Mouse (Mus musculus) left cerebral cortex, adult 2 months (tissue): ENCODE results near the gene Coro7. TPM values are rescaled to one million over a fixed set of nuclear protein-coding genes. Genes with fewer than 3 reads are reported as not detected.
A peak's percentile ranks its signal among the peaks of the same experiment; 100 is the strongest.

ENCODE experiments used
- DNase-seq, 2 experiments: peaks; one replicate each; pipeline ENCODE4 v3.0.0; 2021 to 2022; ENCODE audit warnings: low spot score in 2 of 2, mixed read lengths in 1 of 2; ENCODE audit errors: extremely low spot score in 1 of 2
- H3K27ac ChIP-seq: fragments of 200-600 bp; 2 replicates; pipeline ENCODE4 v1.8.1; 2022
- H3K4me3 ChIP-seq: fragments of 200-600 bp; 2 replicates; pipeline ENCODE4 v1.8.1; 2022
- CTCF ChIP-seq: fragments of 200-600 bp; IDR thresholded peaks from 2 replicates; pipeline ENCODE4 v1.8.1; 2022; ENCODE audit warnings: antibody characterized with exemption, mild to moderate bottlenecking, moderate library complexity
- intact Hi-C: fragments of 180-260 bp; cut with DNase I; formaldehyde crosslinking; loops from one replicate; pipeline ENCODE4 v1.15.1; 2025
- total RNA-seq, 2 experiments: library from RNA; stranded (reverse); gene quantifications; 2 replicates each; pipeline ENCODE4 v1.2.3; 2021

Gene Coro7
- total RNA-seq, 2 experiments from 2014 or later = 76.7 to 92.0 TPM

DNA sequence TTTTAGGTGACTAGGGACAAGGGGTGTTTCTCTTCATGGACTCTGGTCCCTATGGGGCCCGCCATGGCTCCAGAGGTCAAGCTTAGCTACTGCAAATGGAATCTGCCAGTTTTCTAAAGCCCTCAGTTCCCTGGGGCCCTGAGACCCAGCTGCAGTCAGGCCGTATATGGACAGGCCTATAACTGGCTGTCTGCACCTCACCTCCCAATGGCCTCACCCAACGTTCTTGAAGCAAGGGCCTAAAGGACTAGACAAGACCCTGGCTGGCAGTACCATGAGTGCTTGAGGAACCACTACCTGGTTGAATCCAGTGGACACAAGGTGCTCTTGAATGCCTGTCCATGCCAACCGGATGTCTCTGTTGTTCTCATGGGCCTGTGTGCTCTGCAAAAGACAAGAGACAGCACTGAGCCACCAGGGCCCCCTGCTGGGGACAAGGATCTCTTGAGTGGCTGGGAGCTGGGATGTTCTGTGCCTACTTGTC lies 24.3 kb downstream of the Coro7 start:
- TF ChIP-seq CTCF = peak; percentile 42
- H3K4me3 ChIP-seq = no peak overlapping the region
- DNase-seq = no peak
- intact Hi-C loops = no loop called here
- peak overlapping the region; percentile 73; the same call in 1 of the 2 replicates for H3K27ac ChIP-seq

DNA sequence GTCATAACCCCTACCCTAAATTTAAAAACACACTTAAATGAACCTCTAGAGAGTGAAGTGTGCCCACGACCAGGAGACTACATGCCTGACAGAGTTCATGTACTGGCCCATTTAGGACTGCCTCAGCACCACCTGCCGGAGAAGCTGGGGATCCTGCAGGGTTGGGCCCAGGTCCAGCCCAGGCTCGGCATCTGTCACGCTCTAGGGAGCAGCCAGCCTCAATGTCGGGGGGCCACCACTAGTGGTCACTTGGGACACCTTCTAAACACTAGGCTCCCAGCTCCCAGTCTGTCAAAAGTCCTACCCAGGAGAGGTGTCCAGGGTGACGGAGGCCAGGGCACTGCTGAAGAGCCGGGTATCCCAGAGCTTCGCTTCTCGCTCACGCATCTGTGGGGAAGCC lies 24.9 kb downstream of the Coro7 start:
- Histone ChIP-seq H3K4me3 (no peak overlapping the region), H3K27ac (peak overlapping the region; percentile 13; the same call in 1 of the 2 replicates)
- no peak for DNase-seq
- peak; percentile 33 for TF ChIP-seq CTCF
- intact Hi-C loops = no loop called here

DNA sequence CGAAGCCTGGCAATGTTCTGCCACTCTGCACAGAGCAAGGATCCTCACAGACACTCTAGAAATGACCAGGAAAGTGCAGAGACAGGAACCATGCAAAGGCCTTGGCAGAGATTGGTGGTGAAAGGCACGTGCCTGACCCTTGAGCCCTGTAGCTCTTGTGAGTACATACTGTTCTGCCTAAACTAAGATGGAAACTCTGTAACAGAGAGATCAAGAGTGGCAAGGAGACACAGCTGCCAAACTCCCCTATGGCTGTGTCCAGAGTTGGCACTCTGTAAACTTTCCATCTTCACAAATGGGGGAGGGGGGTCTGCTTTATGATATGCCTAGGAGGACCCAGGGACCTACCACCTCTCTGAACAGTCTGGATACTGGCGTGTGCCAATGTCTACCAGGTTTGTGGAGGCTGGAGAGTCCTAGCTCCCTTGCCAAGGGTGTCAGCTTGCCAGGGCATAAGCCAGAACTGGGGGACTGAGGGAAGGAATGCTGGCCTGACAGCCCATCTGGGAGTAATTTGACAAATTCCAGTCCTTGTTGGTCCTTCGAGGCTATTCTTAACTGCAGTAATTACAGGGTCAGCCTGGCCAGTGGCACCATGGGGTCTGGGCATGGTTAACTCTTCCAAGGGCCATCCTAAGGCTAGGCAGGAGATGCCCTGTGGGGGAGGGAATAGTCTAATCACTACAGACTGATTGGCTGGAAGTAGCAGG lies 26.7 kb downstream of the Coro7 start:
- intact Hi-C loops = no loop called here
- no peak for DNase-seq
- TF ChIP-seq CTCF = no peak
- H3K4me3 ChIP-seq = no peak overlapping the region
- no peak overlapping the region for H3K27ac ChIP-seq

DNA sequence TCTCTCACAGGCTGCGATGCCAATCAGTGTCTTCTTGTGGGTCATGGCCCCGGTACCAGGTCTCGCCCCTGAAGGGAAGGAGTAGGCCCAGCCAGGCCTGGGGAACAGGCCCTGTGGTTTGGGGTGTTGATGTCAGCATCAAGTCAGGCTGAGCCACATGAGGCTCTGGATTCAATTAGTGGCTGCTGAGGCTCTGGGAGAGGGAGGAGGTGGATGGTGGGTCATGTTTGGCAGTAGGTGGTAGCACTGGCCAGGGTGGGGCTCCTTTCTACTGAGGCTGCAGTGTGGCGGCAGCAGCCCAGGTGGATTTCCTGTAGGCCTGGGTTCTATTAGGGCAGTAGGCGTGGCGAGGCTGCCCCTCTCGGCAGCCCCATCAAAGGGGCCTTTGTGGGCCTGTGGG lies 28.0 kb downstream of the Coro7 start:
- Histone ChIP-seq H3K27ac (peak overlapping the region; percentile 7; the same call in 1 of the 2 replicates), H3K4me3 (no peak overlapping the region)
- no peak for TF ChIP-seq CTCF
- intact Hi-C loops = no loop called here
- DNase-seq = no peak

DNA sequence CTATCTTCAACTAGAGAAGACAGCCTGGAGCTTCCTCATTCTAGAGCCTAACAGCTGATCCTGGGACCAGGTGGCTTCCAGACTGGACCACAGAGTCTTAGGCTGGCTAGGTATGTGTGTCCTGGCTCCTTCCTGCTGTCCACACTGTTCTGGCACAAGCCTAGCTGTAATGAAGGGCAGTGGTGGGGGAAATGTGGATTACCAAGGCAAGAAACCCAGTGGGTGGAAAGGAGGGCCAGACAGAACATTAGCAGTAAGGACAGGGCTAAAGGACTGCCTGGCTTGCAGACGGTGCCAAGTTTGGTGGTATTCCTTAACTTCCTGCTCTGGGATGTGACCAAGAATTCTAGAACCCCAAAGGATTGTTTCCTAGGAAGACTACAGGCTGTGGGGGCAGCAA lies 28.5 kb downstream of the Coro7 start:
- TF ChIP-seq CTCF = no peak
- Histone ChIP-seq H3K4me3 (no peak overlapping the region), H3K27ac (peak overlapping the region; percentile 7; the same call in 1 of the 2 replicates)
- DNase-seq = no peak
- intact Hi-C loops = no loop called here

DNA sequence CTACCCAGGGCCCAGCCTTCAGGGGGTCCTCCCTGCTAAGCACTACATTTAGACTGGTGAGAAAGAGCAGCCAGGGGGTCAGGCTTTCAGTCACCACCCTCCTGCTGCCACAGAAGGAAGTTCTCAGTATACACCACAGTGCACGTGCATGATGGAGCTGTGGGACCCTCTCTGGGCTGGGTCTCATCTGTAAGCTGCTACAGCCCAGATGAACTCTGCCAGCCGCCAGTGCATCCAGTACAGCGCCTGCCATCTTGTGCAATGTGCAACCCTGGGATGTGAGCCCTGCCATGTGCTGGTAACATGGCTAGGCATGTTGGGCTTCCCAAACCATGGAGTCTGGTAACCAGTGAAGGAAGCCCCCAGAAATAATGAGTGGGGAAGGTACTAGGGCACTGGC lies 29.4 kb downstream of the Coro7 start:
- Histone ChIP-seq H3K27ac (no peak overlapping the region), H3K4me3 (no peak overlapping the region)
- TF ChIP-seq CTCF = no peak
- DNase-seq = no peak
- intact Hi-C loops = no loop called here

DNA sequence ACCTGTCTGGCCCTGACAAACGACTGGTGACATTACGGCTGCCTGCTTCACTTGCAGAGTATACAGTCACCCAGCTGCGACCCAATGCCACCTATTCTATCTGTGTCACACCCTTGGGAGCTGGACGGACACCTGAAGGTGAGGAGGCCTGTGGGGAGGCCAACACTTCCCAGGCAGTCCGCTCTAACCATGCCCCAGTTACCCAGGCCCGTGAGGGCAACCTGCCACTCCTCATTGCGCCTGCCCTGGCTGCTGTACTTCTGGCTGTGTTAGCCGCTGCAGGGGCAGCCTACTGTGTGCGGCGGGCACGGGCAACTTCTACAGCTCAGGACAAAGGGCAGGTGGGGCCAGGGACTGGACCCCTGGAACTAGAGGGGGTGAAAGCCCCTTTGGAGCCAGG lies 29.9 kb downstream of the Coro7 start:
- no peak for DNase-seq
- intact Hi-C loops = no loop called here
- Histone ChIP-seq H3K27ac (no peak overlapping the region), H3K4me3 (no peak overlapping the region)
- TF ChIP-seq CTCF = no peak

DNA sequence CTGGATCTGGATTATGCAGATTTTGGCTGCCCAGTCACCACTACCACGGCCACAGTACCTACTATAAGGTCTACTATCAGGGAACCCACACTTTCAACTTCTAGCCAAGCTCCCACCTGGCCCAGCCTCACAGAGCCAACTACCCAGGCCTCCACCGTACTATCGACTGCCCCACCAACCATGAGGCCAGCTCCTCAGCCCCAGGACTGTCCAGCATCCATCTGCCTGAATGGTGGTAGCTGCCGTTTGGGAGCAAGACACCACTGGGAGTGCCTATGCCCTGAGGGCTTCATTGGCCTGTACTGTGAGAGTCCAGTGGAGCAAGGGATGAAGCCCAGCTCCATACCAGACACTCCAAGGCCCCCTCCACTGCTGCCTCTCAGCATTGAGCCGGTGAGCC lies 30.4 kb downstream of the Coro7 start:
- no peak for DNase-seq
- intact Hi-C loops = no loop called here
- H3K4me3 ChIP-seq = no peak overlapping the region
- no peak overlapping the region for H3K27ac ChIP-seq
- TF ChIP-seq CTCF = no peak

DNA sequence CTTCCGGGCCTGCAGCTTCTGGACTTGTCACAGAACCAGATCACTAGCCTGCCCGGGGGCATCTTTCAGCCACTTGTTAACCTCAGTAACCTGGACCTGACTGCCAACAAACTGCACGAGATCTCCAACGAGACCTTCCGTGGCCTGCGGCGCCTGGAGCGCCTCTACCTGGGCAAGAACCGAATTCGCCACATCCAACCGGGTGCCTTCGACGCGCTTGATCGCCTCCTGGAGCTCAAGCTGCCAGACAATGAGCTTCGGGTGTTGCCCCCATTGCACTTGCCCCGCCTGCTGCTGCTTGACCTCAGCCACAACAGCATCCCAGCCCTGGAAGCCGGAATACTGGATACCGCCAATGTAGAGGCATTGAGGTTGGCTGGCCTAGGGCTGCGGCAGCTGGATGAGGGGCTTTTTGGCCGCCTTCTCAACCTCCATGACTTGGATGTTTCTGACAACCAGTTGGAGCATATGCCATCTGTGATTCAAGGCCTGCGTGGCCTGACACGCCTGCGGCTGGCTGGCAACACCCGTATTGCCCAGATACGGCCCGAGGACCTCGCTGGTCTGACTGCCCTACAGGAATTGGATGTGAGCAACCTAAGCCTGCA lies 31.1 kb downstream of the Coro7 start:
- DNase-seq = no peak

DNA sequence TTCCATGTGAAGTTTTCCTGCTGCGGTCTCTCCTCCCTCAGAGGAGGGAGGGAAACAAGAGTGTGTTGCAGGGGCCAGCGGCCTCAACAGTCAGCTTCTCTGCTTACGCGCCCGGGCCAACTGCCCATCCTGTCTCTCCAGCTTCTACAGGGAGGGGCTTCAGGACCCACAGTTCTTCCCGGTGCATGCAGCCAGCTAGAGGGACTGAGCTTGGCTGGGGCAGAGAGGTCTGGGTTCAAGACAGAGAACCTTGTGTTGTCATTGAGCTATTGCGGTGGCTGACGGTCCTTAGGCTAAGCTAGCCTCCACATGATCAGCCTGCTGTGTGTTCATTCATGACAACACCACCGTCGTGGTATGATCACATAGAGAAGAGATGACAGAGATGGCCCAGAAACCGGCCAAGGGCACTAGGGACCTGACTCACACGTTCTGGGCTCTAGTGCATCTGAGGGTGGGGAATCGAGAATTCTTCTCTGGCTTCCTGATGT lies 31.9 kb downstream of the Coro7 start:
- no peak for DNase-seq
- intact Hi-C loops = no loop called here
- Histone ChIP-seq H3K4me3 (no peak overlapping the region), H3K27ac (no peak overlapping the region)
- TF ChIP-seq CTCF = no peak

More for the DNA sequence above, 31.1 kb downstream of the Coro7 start:
- no peak overlapping the region for H3K4me3 ChIP-seq
- H3K27ac ChIP-seq = no peak overlapping the region
- intact Hi-C loops = no loop called here
- no peak for TF ChIP-seq CTCF

DNA sequence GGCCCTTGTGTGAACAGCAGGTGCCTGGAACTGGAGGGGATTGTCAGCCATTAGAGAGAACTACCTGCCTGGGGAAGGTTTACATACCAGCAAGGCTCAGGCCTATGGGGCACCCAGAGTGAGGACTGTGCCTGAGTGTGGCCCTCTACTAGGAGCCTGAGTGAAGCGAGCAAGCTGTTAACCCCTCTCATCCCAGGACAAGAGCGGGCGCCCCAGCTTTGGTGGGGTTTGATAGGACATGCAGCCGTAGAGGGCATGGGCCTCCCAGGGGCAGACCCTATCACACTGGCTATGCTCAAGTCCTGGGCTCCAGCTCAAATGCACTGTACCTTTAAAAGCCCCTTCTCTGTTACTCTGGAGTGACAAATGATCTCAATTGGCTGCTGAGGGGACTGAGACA lies 32.7 kb downstream of the Coro7 start:
- no peak for TF ChIP-seq CTCF
- DNase-seq = no peak
- Histone ChIP-seq H3K27ac (no peak overlapping the region), H3K4me3 (no peak overlapping the region)
- intact Hi-C loops = no loop called here

DNA sequence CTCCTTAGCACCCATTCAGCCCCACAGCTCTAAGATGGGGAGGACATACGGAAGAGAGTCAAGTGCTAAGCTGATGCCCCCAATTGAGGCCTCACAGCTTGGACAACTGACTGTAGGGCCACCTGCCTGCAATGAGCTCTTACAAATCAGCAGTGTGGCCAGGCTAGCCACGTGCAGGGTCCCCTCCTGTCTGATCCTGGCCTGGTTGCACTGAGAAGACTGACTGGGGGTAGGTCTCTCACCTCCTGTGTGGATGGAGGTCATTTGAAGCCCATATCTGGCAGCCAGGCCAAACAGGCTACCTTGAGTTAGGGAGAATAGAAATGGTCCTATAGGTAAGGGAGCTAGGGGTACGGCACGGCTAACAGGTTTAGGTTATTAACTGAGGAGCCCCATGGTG lies 33.7 kb downstream of the Coro7 start:
- intact Hi-C loops = no loop called here
- H3K27ac ChIP-seq = no peak overlapping the region
- no peak overlapping the region for H3K4me3 ChIP-seq
- no peak for TF ChIP-seq CTCF
- DNase-seq = no peak
